Mouse (Mus musculus) midbrain, embryonic 11.5 days (tissue): ENCODE results near the gene Mybph. TPM values are rescaled to one million over a fixed set of nuclear protein-coding genes. Genes with fewer than 3 reads are reported as not detected.

ENCODE experiments used
- ATAC-seq: fragments of 200-750 bp; cut with Nextera tagmentation; 2 replicates; pipeline ENCODE4 v1.8.0; 2017; ENCODE audit warnings: moderate TSS enrichment, moderate library complexity; ENCODE audit not compliant: low FRiP score
- DNase-seq: peaks from one replicate; pipeline ENCODE4 v3.0.0; 2015; ENCODE audit warnings: low spot score; ENCODE audit errors: missing footprints
- H3K27ac ChIP-seq: fragments of 300-500 bp; sonication (generic); 2 replicates; pipeline ENCODE4 v1.5.1; 2014; ENCODE audit warnings: low read depth, low read length
- H3K27me3 ChIP-seq: fragments of 300-500 bp; sonication (generic); 2 replicates; pipeline ENCODE4 v1.6.1; 2014; ENCODE audit warnings: mild to moderate bottlenecking, low read length, moderate library complexity, mixed read lengths; ENCODE audit not compliant: control insufficient read depth, insufficient read depth
- H3K36me3 ChIP-seq: fragments of 300-500 bp; sonication (generic); 2 replicates; pipeline ENCODE4 v1.6.1; 2014; ENCODE audit warnings: mild to moderate bottlenecking, low read length, moderate library complexity, mixed read lengths; ENCODE audit not compliant: control insufficient read depth, insufficient read depth
- H3K4me1 ChIP-seq: fragments of 300-500 bp; sonication (generic); 2 replicates; pipeline ENCODE4 v1.6.1; 2014; ENCODE audit warnings: low read length; ENCODE audit not compliant: control insufficient read depth, insufficient read depth
- H3K4me2 ChIP-seq: fragments of 300-500 bp; sonication (generic); 2 replicates; pipeline ENCODE4 v1.6.1; 2014; ENCODE audit warnings: mild to moderate bottlenecking, moderate library complexity
- H3K4me3 ChIP-seq: fragments of 300-500 bp; sonication (generic); 2 replicates; pipeline ENCODE4 v1.5.1; 2014; ENCODE audit warnings: low read depth, low read length
- H3K9ac ChIP-seq: fragments of 300-500 bp; sonication (generic); 2 replicates; pipeline ENCODE4 v1.6.1; 2014; ENCODE audit warnings: low read length
- H3K9me3 ChIP-seq: fragments of 300-500 bp; sonication (generic); 2 replicates; pipeline ENCODE4 v1.6.1; 2016; ENCODE audit warnings: low read length; ENCODE audit not compliant: control insufficient read depth
- WGBS: fragments of 180-500 bp; shearing (Covaris S2); extraction: QIAGEN DNeasy Blood & Tissue Kit; methylation state at CpG from one replicate; pipeline ENCODE4 v1.1.7; 2014; 5-methylcytosine and 5-hydroxymethylcytosine counted together
- polyA plus RNA-seq: library from polyadenylated mRNA; unstranded; fragments of >200 nt; fragmentation: Nextera tagmentation; extraction: Ambion mirVana; gene quantifications from 2 replicates; pipeline ENCODE4 v1.2.1, GENCODE M21; 2014

Mybph gene
- polyA plus RNA-seq, 1 experiment from 2014 or later: 0.12 TPM

DNA sequence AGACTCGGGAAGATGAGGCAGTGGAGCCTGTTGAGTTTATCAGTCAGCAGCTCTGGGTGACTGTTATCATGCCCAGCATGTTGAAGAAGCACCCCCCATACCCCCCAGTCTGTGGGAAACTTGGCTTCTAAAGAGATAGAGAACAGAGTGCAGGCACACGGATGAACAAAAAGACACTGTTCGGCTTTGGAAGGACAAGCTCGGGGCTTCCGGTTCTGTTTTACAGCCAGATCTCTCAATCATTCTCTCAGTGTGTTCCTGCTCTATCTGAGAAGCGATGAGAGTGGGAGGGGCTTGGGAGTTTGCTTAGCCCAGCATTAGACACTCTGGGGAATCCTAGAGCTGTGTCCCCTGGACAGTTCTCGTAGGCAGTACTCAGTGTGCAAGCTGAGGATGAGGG lies 20.2 kb downstream of the Mybph start:
- Histone ChIP-seq H3K9ac (no peak overlapping the region), H3K4me3 (no peak overlapping the region), H3K36me3 (no peaks in the 10 kb centered on the region), H3K27me3 (no peaks in the 10 kb centered on the region), H3K4me2 (no peak overlapping the region), H3K27ac (no peak overlapping the region), H3K4me1 (peaks cover 9% of the 10 kb centered on the region), H3K9me3 (no peaks in the 10 kb centered on the region)
- 78% methylated on average over 7 of the region's 7 CpGs for WGBS
- ATAC-seq (no peak), DNase-seq (no peak)

DNA sequence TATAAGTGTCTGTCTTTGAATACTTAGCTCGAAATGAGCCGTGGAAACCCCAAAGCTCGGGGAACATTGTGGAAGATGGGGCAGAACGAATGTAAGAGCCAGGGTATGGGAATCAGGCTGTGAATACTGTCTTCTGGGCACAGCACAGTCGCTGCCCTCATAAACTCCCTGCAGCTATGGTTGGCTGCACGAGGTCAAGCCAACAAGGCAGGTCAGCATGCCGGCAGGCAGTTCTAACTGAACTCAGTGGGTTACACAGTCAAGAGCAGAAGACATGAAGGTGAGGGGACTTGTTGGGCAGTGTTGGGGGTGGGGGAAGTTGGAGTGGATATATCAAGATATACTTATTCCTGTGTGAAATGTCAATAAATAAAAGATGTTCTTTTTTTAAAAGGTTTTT lies 21.8 kb downstream of the Mybph start:
- H3K27me3 ChIP-seq: no peaks in the 10 kb centered on the region
- ATAC-seq: no peak
- WGBS: 46% methylated on average over 7 of the region's 7 CpGs

DNA sequence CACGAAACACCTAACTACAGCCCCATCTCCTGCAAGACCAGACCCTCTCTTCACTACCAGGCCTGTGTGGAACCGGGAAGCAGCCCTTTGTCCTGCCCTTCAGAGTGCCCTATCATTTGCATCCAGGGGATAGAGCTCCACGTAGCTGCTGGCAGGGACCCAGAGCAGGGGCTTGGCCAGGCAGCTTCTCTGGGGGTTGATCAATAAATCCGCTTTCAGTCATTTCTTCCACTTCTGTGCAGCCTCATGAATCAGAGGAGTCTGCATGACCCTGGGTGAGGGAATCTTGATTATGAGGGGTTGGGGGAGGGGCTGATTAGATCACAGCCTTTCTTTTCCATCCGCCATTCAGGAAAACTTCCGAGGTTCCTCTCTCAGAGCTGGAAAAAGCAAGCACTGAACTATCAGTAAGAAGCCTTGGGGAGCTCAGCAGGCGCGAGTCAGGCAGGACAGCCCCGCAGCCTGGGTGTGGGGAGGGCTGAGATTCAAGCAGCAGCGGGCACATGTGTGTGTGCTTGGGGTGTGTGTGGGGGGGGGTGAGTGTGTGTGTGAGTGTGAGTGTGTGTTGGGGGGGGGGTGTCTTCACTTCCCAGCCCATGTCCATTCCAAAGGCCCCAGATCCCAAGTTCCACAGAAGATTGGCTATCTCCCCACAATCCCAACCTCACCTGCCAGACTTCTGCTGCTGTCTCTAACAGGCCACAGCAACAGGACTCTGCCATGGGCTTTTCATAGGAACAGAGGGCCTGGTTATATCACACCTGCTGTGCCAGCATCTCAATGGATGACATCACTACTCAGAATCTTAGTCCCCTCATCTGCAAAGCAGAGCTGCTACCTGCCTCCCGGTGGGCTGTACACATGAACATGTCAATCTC lies 22.7 kb downstream of the Mybph start:
- Histone ChIP-seq H3K36me3 (no peaks in the 10 kb centered on the region), H3K9me3 (no peaks in the 10 kb centered on the region), H3K4me1 (peaks cover 9% of the 10 kb centered on the region), H3K4me2 (0 out of 2 replicates have a peak overlapping the region, but pooled peaks have one; percentile 12), H3K27ac (peak overlapping the region; percentile 11; the same call in 1 of the 2 replicates), H3K4me3 (no peak overlapping the region), H3K9ac (peak overlapping the region; percentile 46; the same call in 1 of the 2 replicates), H3K27me3 (no peaks in the 10 kb centered on the region)
- WGBS: 15% methylated on average over 11 of the region's 11 CpGs
- ATAC-seq (peak; percentile 67; the same call in 1 of the 2 replicates), DNase-seq (peak; percentile 91)

More for the DNA sequence above, 21.8 kb downstream of the Mybph start:
- Histone ChIP-seq H3K4me1 (peaks cover 9% of the 10 kb centered on the region), H3K27ac (no peak overlapping the region), H3K4me3 (no peak overlapping the region), H3K4me2 (no peak overlapping the region), H3K9me3 (no peaks in the 10 kb centered on the region), H3K36me3 (no peaks in the 10 kb centered on the region), H3K9ac (no peak overlapping the region)
- peak; percentile 77 for DNase-seq

DNA sequence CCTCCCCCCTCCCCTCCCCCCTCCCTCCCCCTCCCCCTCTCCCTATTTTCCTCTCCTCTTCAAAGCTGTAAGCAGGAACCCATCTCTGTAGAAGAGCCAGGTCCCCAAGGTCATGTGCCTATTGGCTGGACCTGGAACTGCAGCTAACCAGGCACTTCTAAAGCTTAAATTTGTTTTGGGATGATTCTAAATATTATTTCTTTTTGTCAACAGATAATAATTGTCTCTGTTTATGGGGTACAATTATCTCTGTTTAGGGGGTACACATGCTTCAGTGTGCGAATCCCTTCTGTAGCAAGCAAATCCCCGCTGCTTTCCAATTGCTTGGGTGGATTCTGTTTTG lies 23.4 kb downstream of the Mybph start:
- H3K4me2 ChIP-seq: no peak overlapping the region
- no peak overlapping the region for H3K27ac ChIP-seq
- ATAC-seq (no peak; the same call in 1 of the 2 replicates), DNase-seq (no peak)
- H3K36me3 ChIP-seq: no peaks in the 10 kb centered on the region
- H3K9me3 ChIP-seq: no peaks in the 10 kb centered on the region
- H3K4me3 ChIP-seq: no peak overlapping the region
- no peak overlapping the region for H3K9ac ChIP-seq
- WGBS: 86% methylated on average over 2 of the region's 2 CpGs
- H3K4me1 ChIP-seq: peaks cover 9% of the 10 kb centered on the region
- H3K27me3 ChIP-seq: no peaks in the 10 kb centered on the region

DNA sequence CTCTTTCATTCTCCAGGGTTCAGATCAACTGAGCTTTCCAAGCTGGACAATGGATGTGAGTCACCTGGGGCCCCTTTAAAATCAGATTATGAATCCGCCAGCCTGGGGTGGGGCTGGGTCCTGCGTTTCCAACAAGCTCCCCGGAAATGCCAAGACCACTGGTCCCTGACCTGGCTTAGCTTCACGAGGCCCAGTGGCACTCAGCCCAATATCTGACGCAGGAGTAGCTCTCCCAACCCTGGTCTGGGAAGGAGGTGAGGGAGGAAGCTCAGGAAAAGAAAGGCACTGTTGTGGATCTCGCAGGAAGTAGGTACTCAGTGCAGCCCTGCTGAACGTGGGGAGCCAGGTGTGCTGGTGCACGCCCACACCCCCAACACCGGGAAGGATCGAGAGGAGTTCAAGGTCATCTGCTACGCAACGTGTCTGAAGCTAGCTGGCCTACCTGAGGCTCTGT lies 23.8 kb downstream of the Mybph start:
- Histone ChIP-seq H3K9ac (no peak overlapping the region), H3K9me3 (no peaks in the 10 kb centered on the region), H3K27ac (no peak overlapping the region), H3K4me2 (no peak overlapping the region), H3K36me3 (no peaks in the 10 kb centered on the region), H3K4me1 (peaks cover 9% of the 10 kb centered on the region), H3K4me3 (no peak overlapping the region), H3K27me3 (no peaks in the 10 kb centered on the region)
- no peak for DNase-seq
- no peak for ATAC-seq
- 73% methylated on average over 12 of the region's 12 CpGs for WGBS

DNA sequence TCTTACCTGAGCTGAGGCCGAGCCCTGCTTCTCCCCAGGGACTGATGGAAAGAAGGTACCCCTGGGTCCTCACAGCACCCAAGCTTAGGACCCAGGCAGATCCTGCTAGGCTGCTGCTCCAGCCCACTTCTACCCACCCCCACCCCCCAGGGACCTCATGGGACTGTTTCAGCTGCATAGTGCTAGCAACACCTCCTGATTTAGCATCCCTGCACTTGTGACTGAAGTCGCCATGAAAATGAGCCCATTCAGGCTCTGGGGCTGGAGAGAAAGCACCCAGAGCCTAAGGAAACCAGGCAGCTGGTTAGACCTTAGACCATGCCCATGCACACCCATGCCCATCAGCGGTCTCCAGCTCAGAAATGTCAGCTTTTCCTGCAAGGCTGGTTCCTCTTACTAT lies 24.7 kb downstream of the Mybph start:
- H3K9me3 ChIP-seq: no peaks in the 10 kb centered on the region
- 74% methylated on average over 3 of the region's 3 CpGs for WGBS
- no peak overlapping the region for H3K4me2 ChIP-seq
- ATAC-seq (no peak), DNase-seq (no peak)
- peaks cover 9% of the 10 kb centered on the region for H3K4me1 ChIP-seq
- no peak overlapping the region for H3K4me3 ChIP-seq
- H3K27ac ChIP-seq: no peak overlapping the region
- H3K9ac ChIP-seq: no peak overlapping the region
- H3K27me3 ChIP-seq: no peaks in the 10 kb centered on the region
- no peaks in the 10 kb centered on the region for H3K36me3 ChIP-seq

DNA sequence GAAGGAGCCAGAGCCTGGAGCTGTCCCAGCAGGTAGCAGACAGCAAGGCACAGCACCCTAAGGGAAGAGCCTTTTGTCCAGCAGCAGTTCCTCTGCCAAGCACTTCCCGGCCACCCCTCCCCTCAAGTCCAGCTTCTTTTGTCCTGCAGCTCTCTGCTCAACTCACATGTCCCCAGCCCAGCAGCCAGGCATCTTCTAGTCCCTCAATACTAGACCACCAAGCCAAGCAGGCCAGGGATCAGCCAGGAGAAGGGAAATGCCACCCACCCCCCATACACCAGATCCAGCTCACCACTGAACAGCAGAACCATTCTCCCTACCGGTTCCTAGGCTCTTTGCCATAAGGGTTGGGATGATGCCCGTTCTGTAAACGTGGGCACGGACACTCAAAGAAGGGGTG lies 26.4 kb downstream of the Mybph start:
- Histone ChIP-seq H3K27ac (no peak overlapping the region), H3K4me1 (peaks cover 9% of the 10 kb centered on the region)
- WGBS: 71% methylated on average over 5 of the region's 5 CpGs

DNA sequence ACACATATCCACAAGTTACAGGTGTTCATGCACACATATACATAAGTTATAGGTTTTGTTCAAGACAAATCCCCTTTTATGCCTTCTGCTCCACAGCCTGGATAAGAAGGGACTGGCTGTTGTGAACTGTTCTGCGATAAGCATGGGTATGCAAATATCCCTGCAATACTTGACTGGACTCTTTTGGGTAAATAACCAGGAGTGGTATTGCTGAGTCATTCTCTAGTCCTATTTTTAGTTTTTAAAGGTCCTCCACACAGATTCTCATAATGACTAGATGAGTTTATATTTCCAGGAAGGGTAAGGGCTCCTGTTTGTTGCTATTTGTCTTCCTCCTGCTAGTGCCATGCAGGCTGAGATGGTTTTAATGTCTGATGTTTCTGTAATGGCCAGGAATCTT lies 27.9 kb downstream of the Mybph start:
- Histone ChIP-seq H3K9me3 (no peaks in the 10 kb centered on the region), H3K27ac (no peak overlapping the region), H3K4me3 (no peak overlapping the region), H3K9ac (no peak overlapping the region), H3K27me3 (no peaks in the 10 kb centered on the region), H3K4me1 (0 out of 2 replicates have a peak, but pooled peaks cover 1% of the 10 kb centered on the region), H3K36me3 (no peaks in the 10 kb centered on the region), H3K4me2 (no peak overlapping the region)
- ATAC-seq (no peak), DNase-seq (no peak)
- whole genome bisulfite sequencing: 95% methylated on average over 1 of the region's 1 CpGs

More for the DNA sequence above, 26.4 kb downstream of the Mybph start:
- Histone ChIP-seq H3K9me3 (no peaks in the 10 kb centered on the region), H3K4me3 (no peak overlapping the region), H3K36me3 (no peaks in the 10 kb centered on the region), H3K4me2 (no peak overlapping the region), H3K27me3 (no peaks in the 10 kb centered on the region), H3K9ac (no peak overlapping the region)
- no peak for ATAC-seq
- DNase-seq: no peak
